8 mouse cellular contexts compared by ENCODE assay signal in genomic region chr11:74650576-74651100, GRCm38 (mm10). TPM values are rescaled to one million over a fixed set of nuclear protein-coding genes. Genes with fewer than 3 reads are reported as not detected.
DNase-seq lines count a peak whose midpoint lies in the region; ATAC-seq and TF ChIP-seq lines count a peak whose summit lies in the region.

No protein-coding gene starts in this region.

- H3K27me3 ChIP-seq in heart, embryonic 14.5 days (ENCODE audit: control insufficient read depth, insufficient read depth, low read length), result no peaks in the 10 kb centered on the region
- H3K27me3 ChIP-seq in G1E (ENCODE audit: insufficient read depth, low read length), result no peaks in the 10 kb centered on the region
- H3K27me3 ChIP-seq in hindbrain, embryonic 10.5 days (ENCODE audit: insufficient read depth, poor library complexity, severe bottlenecking), result peaks cover 6% of the 10 kb centered on the region; the same call in 1 of the 2 replicates
- H3K27me3 ChIP-seq in midbrain, embryonic 10.5 days (ENCODE audit: low read depth, poor library complexity, severe bottlenecking), result no peaks in the 10 kb centered on the region; the same call in 1 of the 2 replicates

- peak overlapping the region; percentile 75 to 96 for H3K4me3 ChIP-seq in heart, embryonic 14.5 days (ENCODE audit: control insufficient read depth in 1 of 2, insufficient read depth in 1 of 2, low read depth in 1 of 2, low read length in 2 of 2)
- peak overlapping the region; percentile 100 for H3K4me3 ChIP-seq in G1E (ENCODE audit: low read depth, low read length)
- H3K4me3 ChIP-seq in hindbrain, embryonic 10.5 days, result peak overlapping the region; percentile 96
- H3K4me3 ChIP-seq in midbrain, embryonic 10.5 days, result peak overlapping the region; percentile 86

- no peak for TF ChIP-seq CTCF in G1E (IDR thresholded peaks at IDR 0.05; ENCODE audit: low read depth, low read length)

- peaks cover 32 to 49% of the 10 kb centered on the region in 2 experiments for H3K4me1 ChIP-seq in heart, embryonic 14.5 days (ENCODE audit: control insufficient read depth in 2 of 2, insufficient read depth in 2 of 2, low read length in 2 of 2)
- H3K4me1 ChIP-seq in G1E (ENCODE audit: insufficient read depth, low read depth, low read length), result peaks cover 65% of the 10 kb centered on the region
- peaks cover 53% of the 10 kb centered on the region for H3K4me1 ChIP-seq in hindbrain, embryonic 10.5 days (replicated peaks)
- H3K4me1 ChIP-seq in midbrain, embryonic 10.5 days, result peaks cover 55% of the 10 kb centered on the region

- 35% methylated on average over 4 of the region's 4 CpGs for WGBS in heart, embryonic 14.5 days
- WGBS in hindbrain, embryonic 10.5 days, result 75% methylated on average over 4 of the region's 4 CpGs
- WGBS in midbrain, embryonic 10.5 days, result 67% methylated on average over 4 of the region's 4 CpGs

- no peak for DNase-seq in heart, postnatal 10 days
- no peak for DNase-seq in G1E (ENCODE audit: low spot score)
- no peak for DNase-seq in hindbrain, embryonic 10.5 days (ENCODE audit: low spot score)
- no peak for DNase-seq in midbrain, embryonic 10.5 days (ENCODE audit: low spot score)
- DNase-seq in spleen, postnatal 36 days (ENCODE audit: low spot score in 2 of 2), result no peak
- DNase-seq in yolk sac, embryonic 10.5 days (ENCODE audit: low spot score), result no peak

- intact Hi-C loops in heart, postnatal 10 days (cut with DNase I), result no loop called here

- peak overlapping the region; percentile 79 for H3K4me2 ChIP-seq in heart, embryonic 14.5 days (ENCODE audit: low read length)

- H3K27ac ChIP-seq in heart, embryonic 14.5 days (replicated peaks in 1 of 2; ENCODE audit: control insufficient read depth in 1 of 2, insufficient read depth in 1 of 2, low read depth in 2 of 2, low read length in 2 of 2), result peak overlapping the region; percentile 28 to 91; a peak in 3 of 4 replicates
- H3K27ac ChIP-seq in hindbrain, embryonic 10.5 days, result 0 out of 2 replicates have a peak overlapping the region, but pooled peaks have one; percentile 90
- peak overlapping the region; percentile 89; the same call in 1 of the 2 replicates for H3K27ac ChIP-seq in midbrain, embryonic 10.5 days (replicated peaks)

- no peaks in the 10 kb centered on the region for H3K9me3 ChIP-seq in heart, embryonic 14.5 days (ENCODE audit: control insufficient read depth, low read length)
- H3K9me3 ChIP-seq in G1E (replicated peaks), result no peaks in the 10 kb centered on the region
- H3K9me3 ChIP-seq in hindbrain, embryonic 10.5 days, result no peaks in the 10 kb centered on the region
- H3K9me3 ChIP-seq in midbrain, embryonic 10.5 days (replicated peaks), result no peaks in the 10 kb centered on the region

- peak overlapping the region; percentile 98 for H3K9ac ChIP-seq in heart, embryonic 14.5 days (ENCODE audit: low read length)

- ATAC-seq in heart, embryonic 14.5 days (ENCODE audit: insufficient number of reproducible peaks, insufficient read depth, low FRiP score, low read depth), result no peak
- no peak for ATAC-seq in G1E (ENCODE audit: extremely low read depth, insufficient number of reproducible peaks, low FRiP score, poor library complexity, severe bottlenecking)
- no peak for ATAC-seq in frontal cortex, adult (ENCODE audit: low TSS enrichment)

- H3K36me3 ChIP-seq in heart, embryonic 14.5 days (ENCODE audit: control insufficient read depth, insufficient read depth, low read length), result peaks cover 7% of the 10 kb centered on the region; the same call in 1 of the 2 replicates
- H3K36me3 ChIP-seq in G1E (replicated peaks), result peaks cover 53% of the 10 kb centered on the region
- peaks cover 4% of the 10 kb centered on the region; the same call in 1 of the 2 replicates for H3K36me3 ChIP-seq in hindbrain, embryonic 10.5 days
- H3K36me3 ChIP-seq in midbrain, embryonic 10.5 days, result no peaks in the 10 kb centered on the region

RNA-seq across cellular contexts. Expression of gene Cluh, which starts 1.3 kb away (rescaled TPM):
- polyA plus RNA-seq in heart, embryonic 14.5 days (2014; fragmentation: Nextera tagmentation; extraction: Ambion mirVana), result 39.7 and 43.1 TPM in 2 replicates
- 100 to 1,000 TPM; 234 to 237 TPM for total RNA-seq in heart, postnatal 10 days (2021)
- total RNA-seq in G1E (2014; fragmentation: Nextera tagmentation), result 36.2 and 37.9 TPM in 2 replicates
- total RNA-seq in G1E (2017), result 19.4 and 27.2 TPM in 2 replicates
- polyA plus RNA-seq in G1E (2012), result 53.7 and 60.3 TPM in 2 replicates
- polyA plus RNA-seq in hindbrain, embryonic 10.5 days (2016; fragmentation: Nextera tagmentation; extraction: Ambion mirVana), result 24.7 and 26.4 TPM in 2 replicates
- 25.5 and 26.2 TPM in 2 replicates for polyA plus RNA-seq in midbrain, embryonic 10.5 days (2016; fragmentation: Nextera tagmentation; extraction: Ambion mirVana)

RNA-seq across cellular contexts. Expression of gene Ccdc92b, which starts 31.2 kb away (rescaled TPM):
- polyA plus RNA-seq in heart, embryonic 14.5 days (2014; fragmentation: Nextera tagmentation; extraction: Ambion mirVana), result 0.32 and 0.67 TPM in 2 replicates
- under 1 TPM; 0.45 to 0.52 TPM for total RNA-seq in heart, postnatal 10 days (2021)
- total RNA-seq in G1E (2014; fragmentation: Nextera tagmentation) (0.19 TPM in 1 of 2 replicates, not detected in the other), G1E (2017) (0.05 TPM in 1 of 2 replicates, not detected in the other)
- not detected in 2 replicates for polyA plus RNA-seq in G1E (2012)
- polyA plus RNA-seq in hindbrain, embryonic 10.5 days (2016; fragmentation: Nextera tagmentation; extraction: Ambion mirVana), result 0.61 and 1.2 TPM in 2 replicates
- polyA plus RNA-seq in midbrain, embryonic 10.5 days (2016; fragmentation: Nextera tagmentation; extraction: Ambion mirVana), result 0.62 and 0.67 TPM in 2 replicates

RNA-seq across cellular contexts. Expression of gene Rap1gap2, which starts 39.9 kb away (rescaled TPM):
- polyA plus RNA-seq in heart, embryonic 14.5 days (2014; fragmentation: Nextera tagmentation; extraction: Ambion mirVana), result 4.3 and 4.7 TPM in 2 replicates
- 10 to 100 TPM; 62.1 to 64.6 TPM for total RNA-seq in heart, postnatal 10 days (2021)
- total RNA-seq in G1E (2014; fragmentation: Nextera tagmentation), result 8.3 and 9.4 TPM in 2 replicates
- 11.4 and 11.7 TPM in 2 replicates for total RNA-seq in G1E (2017)
- polyA plus RNA-seq in G1E (2012), result 8.7 and 8.9 TPM in 2 replicates
- 1.5 and 1.6 TPM in 2 replicates for polyA plus RNA-seq in hindbrain, embryonic 10.5 days (2016; fragmentation: Nextera tagmentation; extraction: Ambion mirVana)
- 0.88 and 2.1 TPM in 2 replicates for polyA plus RNA-seq in midbrain, embryonic 10.5 days (2016; fragmentation: Nextera tagmentation; extraction: Ambion mirVana)
